Mouse (Mus musculus): ENCODE results near the gene Camk2n2. TPM values are rescaled to one million over a fixed set of nuclear protein-coding genes. Genes with fewer than 3 reads are reported as not detected.

Camk2n2 gene
- polyA plus RNA-seq, 1 experiment: 3.5 TPM

GRCm38 (mm10) chr16:20611357-20612227 lies 9.5 kb downstream of the Camk2n2 start, which contains the start of the genes Eef1akmt4, Gm49333 and Alg3:
Gene Eef1akmt4, plus strand, starts transcription at chr16:20611593.
Gene Gm49333, plus strand, starts transcription at chr16:20611610.
Gene Alg3, minus strand, starts transcription at chr16:20611735.
- peaks cover 8% of the 10 kb centered on the region for H3K4me1 ChIP-seq (replicated peaks; ENCODE audit: control insufficient read depth, insufficient read depth, low read length)
- H3K27me3 ChIP-seq (ENCODE audit: control insufficient read depth, insufficient read depth, low read length): no peaks in the 10 kb centered on the region
- DNase-seq: peak; percentile 83
- H3K36me3 ChIP-seq (ENCODE audit: control insufficient read depth, insufficient read depth, low read length): no peaks in the 10 kb centered on the region
- TF ChIP-seq CTCF (IDR thresholded peaks at IDR 0.05; ENCODE audit: borderline replicate concordance, control insufficient read depth, extremely low read depth, insufficient read depth, low read length, poor library complexity) (0 out of 2 replicates have a peak, but pooled peaks have one; percentile 25), POLR2A (IDR thresholded peaks at IDR 0.05; ENCODE audit: control insufficient read depth, extremely low read depth, insufficient read depth, low read length, poor library complexity) (no peak)
- WGBS: 1% methylated on average over 41 of the region's 41 CpGs
- H3K27ac ChIP-seq (ENCODE audit: control insufficient read depth, insufficient read depth, low read length): no peak within 1 kb of the TSS
- peak within 1 kb of the TSS; percentile 94 for H3K4me3 ChIP-seq (ENCODE audit: control insufficient read depth, insufficient read depth, low read length)

GRCm38 (mm10) chr16:20610501-20611356 lies 10.4 kb downstream of the Camk2n2 start:
- under 1% methylated on average over 28 of the region's 28 CpGs for WGBS
- TF ChIP-seq POLR2A (IDR thresholded peaks at IDR 0.05; ENCODE audit: control insufficient read depth, extremely low read depth, insufficient read depth, low read length, poor library complexity): peak; percentile 81
- TF ChIP-seq CTCF (IDR thresholded peaks at IDR 0.05; ENCODE audit: borderline replicate concordance, control insufficient read depth, extremely low read depth, insufficient read depth, low read length, poor library complexity): 0 out of 2 replicates have a peak, but pooled peaks have one; percentile 14

GRCm38 (mm10) chr16:20604705-20605104 lies 16.4 kb downstream of the Camk2n2 start:
- 77% methylated on average over 9 of the region's 9 CpGs for WGBS

More at GRCm38 (mm10) chr16:20610501-20611356, 10.4 kb downstream of the Camk2n2 start:
- DNase-seq: peak; percentile 75
- H3K4me3 ChIP-seq (ENCODE audit: control insufficient read depth, insufficient read depth, low read length): peak overlapping the region; percentile 94
- no peak overlapping the region for H3K27ac ChIP-seq (ENCODE audit: control insufficient read depth, insufficient read depth, low read length)
- H3K36me3 ChIP-seq (ENCODE audit: control insufficient read depth, insufficient read depth, low read length): peaks cover 7% of the 10 kb centered on the region
- H3K4me1 ChIP-seq (replicated peaks; ENCODE audit: control insufficient read depth, insufficient read depth, low read length): peaks cover 8% of the 10 kb centered on the region
- H3K27me3 ChIP-seq (ENCODE audit: control insufficient read depth, insufficient read depth, low read length): no peaks in the 10 kb centered on the region

GRCm38 (mm10) chr16:20600511-20600910 lies 20.6 kb downstream of the Camk2n2 start:
- WGBS: 90% methylated on average over 5 of the region's 5 CpGs
- Histone ChIP-seq H3K4me3 (ENCODE audit: control insufficient read depth, insufficient read depth, low read length) (no peak overlapping the region), H3K27me3 (ENCODE audit: control insufficient read depth, insufficient read depth, low read length) (no peaks in the 10 kb centered on the region), H3K27ac (ENCODE audit: control insufficient read depth, insufficient read depth, low read length) (no peak overlapping the region), H3K4me1 (replicated peaks; ENCODE audit: control insufficient read depth, insufficient read depth, low read length) (no peaks in the 10 kb centered on the region), H3K36me3 (ENCODE audit: control insufficient read depth, insufficient read depth, low read length) (peaks cover 2% of the 10 kb centered on the region)
- DNase-seq: no peak
- TF ChIP-seq CTCF (IDR thresholded peaks at IDR 0.05; ENCODE audit: borderline replicate concordance, control insufficient read depth, extremely low read depth, insufficient read depth, low read length, poor library complexity): no peak
- TF ChIP-seq POLR2A (IDR thresholded peaks at IDR 0.05; ENCODE audit: control insufficient read depth, extremely low read depth, insufficient read depth, low read length, poor library complexity): no peak

More at GRCm38 (mm10) chr16:20604705-20605104, 16.4 kb downstream of the Camk2n2 start:
- Histone ChIP-seq H3K27me3 (ENCODE audit: control insufficient read depth, insufficient read depth, low read length) (no peaks in the 10 kb centered on the region), H3K36me3 (ENCODE audit: control insufficient read depth, insufficient read depth, low read length) (peaks cover 11% of the 10 kb centered on the region), H3K4me1 (replicated peaks; ENCODE audit: control insufficient read depth, insufficient read depth, low read length) (no peaks in the 10 kb centered on the region), H3K4me3 (ENCODE audit: control insufficient read depth, insufficient read depth, low read length) (no peak overlapping the region), H3K27ac (ENCODE audit: control insufficient read depth, insufficient read depth, low read length) (no peak overlapping the region)
- TF ChIP-seq CTCF (IDR thresholded peaks at IDR 0.05; ENCODE audit: borderline replicate concordance, control insufficient read depth, extremely low read depth, insufficient read depth, low read length, poor library complexity) (no peak), POLR2A (IDR thresholded peaks at IDR 0.05; ENCODE audit: control insufficient read depth, extremely low read depth, insufficient read depth, low read length, poor library complexity) (no peak)
- no peak for DNase-seq

- TF ChIP-seq CTCF (IDR thresholded peaks at IDR 0.05; ENCODE audit: borderline replicate concordance, control insufficient read depth, extremely low read depth, insufficient read depth, low read length, poor library complexity) (no peak), POLR2A (IDR thresholded peaks at IDR 0.05; ENCODE audit: control insufficient read depth, extremely low read depth, insufficient read depth, low read length, poor library complexity) (no peak)
- Histone ChIP-seq H3K27me3 (ENCODE audit: control insufficient read depth, insufficient read depth, low read length) (peaks cover 3% of the 10 kb centered on the region), H3K27ac (ENCODE audit: control insufficient read depth, insufficient read depth, low read length) (no peak overlapping the region), H3K4me3 (ENCODE audit: control insufficient read depth, insufficient read depth, low read length) (no peak overlapping the region), H3K36me3 (ENCODE audit: control insufficient read depth, insufficient read depth, low read length) (no peaks in the 10 kb centered on the region), H3K4me1 (replicated peaks; ENCODE audit: control insufficient read depth, insufficient read depth, low read length) (no peaks in the 10 kb centered on the region)
- no peak for DNase-seq
- WGBS: 75% methylated on average over 7 of the region's 7 CpGs
These were observed 24.2 kb downstream of the Camk2n2 start for GRCm38 (mm10) chr16:20596687-20597441.

All from thymus, adult 2 months (tissue).